Mouse (Mus musculus) R1 (cell line): ENCODE measurements at regions not wholly inside any gene's neighbourhood (a gene's known extent, or its start where the extent isn't known, plus 50 kb on each side); places are given as distances from the start of the nearest gene placed in this dataset.

Experiments
- DNase-seq: peaks from one replicate; pipeline ENCODE4 v3.0.0-alpha.2; 2018; ENCODE audit warnings: low read depth, low spot score

- DNase-seq: no peak
Measured at GRCm38 (mm10) chr1:181299826-181300225, 52.6 kb upstream of the Cnih3 start.

GRCm38 (mm10) chr1:181302151-181302550, 50.3 kb upstream of the Cnih3 start:
- no peak for DNase-seq
